Mouse (Mus musculus) retina, adult 2 months (tissue): ENCODE data around the gene Cd163l1.
A peak's percentile ranks its signal among the peaks of the same experiment; 100 is the strongest.

Source experiments
- DNase-seq: peaks from one replicate; pipeline ENCODE4 v3.0.0-alpha.2; 2012; ENCODE audit warnings: low read depth, low spot score

Gene Cd163l1

DNA sequence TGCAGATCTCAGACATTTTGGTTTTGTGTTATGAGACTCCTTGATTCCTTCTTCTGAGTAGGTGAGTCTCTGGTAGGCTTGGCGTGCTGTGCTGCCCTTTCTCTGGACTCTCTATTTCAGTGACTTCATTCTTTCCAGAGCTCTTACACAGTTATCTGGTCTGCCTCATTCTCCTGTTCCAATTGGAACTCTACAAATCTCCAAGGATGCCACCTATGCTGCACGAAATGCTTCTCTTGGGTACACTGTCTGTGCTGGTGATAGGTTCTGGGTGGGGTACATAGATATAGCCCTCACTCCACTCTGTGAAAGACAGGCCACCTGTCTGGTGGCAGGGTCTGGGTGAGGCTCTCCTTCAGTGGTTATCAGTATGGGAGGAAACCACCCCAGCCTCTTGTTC is at the start of gene Cd163l1:
TSS of gene Cd163l1 (plus strand) at position 301 of the 400 bp plus-strand sequence.
- DNase-seq: no peak

DNA sequence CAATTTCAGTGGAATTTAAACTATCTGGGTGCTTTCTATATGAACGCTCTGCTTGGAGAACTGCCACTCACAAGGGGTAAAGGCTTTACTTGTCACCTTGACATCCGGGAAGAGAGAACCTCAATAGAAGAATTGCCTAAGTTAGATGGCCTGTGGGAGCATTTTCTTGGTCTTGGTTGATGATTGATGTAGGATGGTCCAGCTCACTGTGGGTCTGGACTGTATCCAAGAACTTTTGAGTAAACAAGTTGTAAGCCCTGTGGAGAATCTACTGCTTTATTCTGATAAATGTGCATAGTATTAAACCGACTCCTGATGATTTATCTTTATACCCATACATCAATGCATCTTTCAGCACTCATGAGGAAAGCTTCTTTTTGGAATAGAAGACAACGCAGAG is 48.7 kb upstream of the Cd163l1 start:
- DNase-seq: no peak

- DNase-seq: no peak
These were observed 47.2 kb upstream of the Cd163l1 start for GRCm38 (mm10) chr7:140170863-140171262.

GRCm38 (mm10) chr7:140172936-140173335 is 45.1 kb upstream of the Cd163l1 start, which contains the start of gene Olfr523:
Gene Olfr523, plus strand, starts transcription at chr7:140173217.
- DNase-seq: no peak

GRCm38 (mm10) chr7:140179176-140179575 is 38.9 kb upstream of the Cd163l1 start:
- no peak for DNase-seq

GRCm38 (mm10) chr7:140180692-140181091 is 37.4 kb upstream of the Cd163l1 start:
- DNase-seq: no peak

GRCm38 (mm10) chr7:140184206-140184605 is 33.9 kb upstream of the Cd163l1 start:
- DNase-seq: no peak

DNA sequence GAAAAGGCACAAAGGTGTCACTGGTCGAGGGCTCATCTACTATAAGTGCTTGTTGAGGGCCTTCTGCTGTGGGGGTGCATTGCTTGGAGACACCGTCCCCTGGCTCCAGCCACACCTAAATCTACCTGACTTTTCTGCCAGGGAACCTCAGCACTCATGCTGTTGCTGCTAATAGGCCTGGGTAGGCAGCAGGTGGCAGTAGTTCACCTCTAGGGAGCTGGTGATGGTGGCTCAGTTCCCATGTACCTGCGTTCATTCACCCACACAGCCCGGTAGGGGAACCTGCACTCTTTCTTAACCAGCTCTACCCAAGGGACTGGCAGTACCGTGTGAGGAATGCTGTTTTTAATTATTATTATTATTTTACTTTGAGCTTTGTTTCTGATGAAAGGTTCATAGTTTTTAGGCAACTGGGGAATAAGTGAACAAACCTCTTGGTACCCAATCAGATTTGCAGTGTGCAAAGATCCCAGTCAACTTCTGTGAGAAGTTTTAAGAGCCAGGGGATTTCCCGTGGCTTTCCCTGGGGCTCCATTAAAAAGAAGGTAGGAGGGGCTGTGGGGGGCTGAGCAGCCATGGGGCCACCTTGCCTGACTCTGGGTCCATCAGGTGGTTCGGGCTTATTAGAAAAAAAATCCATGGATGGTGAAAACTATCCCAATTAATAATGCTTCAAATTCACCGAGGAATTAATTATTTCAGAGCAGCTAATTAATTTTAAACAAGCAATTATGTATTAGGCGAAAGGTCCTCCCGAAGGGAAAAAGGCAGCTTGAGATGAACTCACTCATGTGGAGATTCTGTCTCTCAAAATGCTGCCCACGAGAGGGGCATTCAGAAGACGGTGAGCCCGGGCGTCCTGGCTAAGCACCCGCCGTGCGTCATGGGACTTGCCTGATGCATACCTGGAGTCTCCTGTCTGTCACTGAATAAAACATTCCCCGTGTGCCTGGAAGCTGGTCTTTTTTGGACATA is 31.1 kb upstream of the Cd163l1 start:
- no peak for DNase-seq

GRCm38 (mm10) chr7:140187721-140188390 is 30.2 kb upstream of the Cd163l1 start:
- no peak for DNase-seq

DNA sequence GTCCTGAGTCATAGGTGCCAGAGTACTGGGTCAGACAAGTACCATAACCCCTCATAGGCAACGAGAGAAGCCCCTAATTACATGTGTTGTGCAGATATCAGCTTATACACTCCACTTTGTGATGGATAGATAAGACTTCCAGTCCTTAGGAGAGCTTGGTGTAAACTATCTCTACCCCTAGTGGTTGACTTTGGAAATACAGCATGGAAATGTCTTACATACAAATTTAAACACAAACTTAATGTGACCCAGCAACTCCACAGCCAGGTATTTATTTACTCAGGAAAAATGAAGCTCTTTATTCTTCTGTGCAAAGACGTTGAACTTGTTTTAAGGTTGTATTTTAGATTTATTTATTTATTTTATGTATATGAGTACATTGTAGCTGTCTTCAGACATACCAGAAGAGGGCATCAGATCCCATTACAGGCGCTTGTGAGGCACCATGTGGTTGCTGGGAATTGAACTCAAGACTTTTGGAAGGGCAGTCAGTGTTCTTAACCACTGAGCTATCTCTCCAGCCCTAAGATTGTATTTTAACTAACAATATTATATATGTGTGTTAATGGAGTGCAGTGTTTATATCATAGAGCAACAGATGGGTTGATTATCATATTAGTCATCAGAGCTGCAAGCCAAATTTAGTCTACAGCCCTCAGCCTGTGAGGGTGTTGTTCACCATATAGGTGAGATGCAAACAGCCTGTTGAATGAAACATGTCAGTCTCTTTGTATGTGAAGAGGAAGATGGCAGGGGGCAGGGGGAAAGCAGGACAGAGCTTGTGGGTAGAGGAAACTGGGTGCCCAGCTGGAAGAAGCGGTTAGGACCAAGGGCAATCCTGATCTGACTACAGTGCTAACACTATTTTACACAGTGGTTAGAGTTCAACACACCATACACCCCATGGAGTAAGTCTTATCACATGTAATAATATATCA is 29.4 kb upstream of the Cd163l1 start:
- DNase-seq: peak; percentile 30

DNA sequence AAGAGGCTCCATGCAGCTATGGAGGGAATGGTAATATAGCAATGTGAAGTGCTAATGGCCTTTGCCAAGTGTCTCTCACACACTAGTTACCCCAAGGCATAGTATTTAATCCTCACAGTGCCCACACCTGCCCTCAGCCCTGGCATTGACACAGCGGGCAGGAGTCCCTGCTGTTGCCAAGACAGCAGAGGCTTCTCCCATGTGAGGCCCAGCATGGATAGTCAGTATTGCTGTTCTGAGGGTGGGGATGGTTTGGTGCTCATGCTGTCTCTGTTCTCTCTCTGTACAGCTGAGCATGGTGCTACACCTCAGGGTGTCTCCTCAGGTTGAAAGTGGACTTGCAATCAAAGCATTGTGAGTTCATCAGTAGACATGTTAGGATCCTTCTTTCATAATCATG is 27.6 kb upstream of the Cd163l1 start:
- DNase-seq: no peak

DNA sequence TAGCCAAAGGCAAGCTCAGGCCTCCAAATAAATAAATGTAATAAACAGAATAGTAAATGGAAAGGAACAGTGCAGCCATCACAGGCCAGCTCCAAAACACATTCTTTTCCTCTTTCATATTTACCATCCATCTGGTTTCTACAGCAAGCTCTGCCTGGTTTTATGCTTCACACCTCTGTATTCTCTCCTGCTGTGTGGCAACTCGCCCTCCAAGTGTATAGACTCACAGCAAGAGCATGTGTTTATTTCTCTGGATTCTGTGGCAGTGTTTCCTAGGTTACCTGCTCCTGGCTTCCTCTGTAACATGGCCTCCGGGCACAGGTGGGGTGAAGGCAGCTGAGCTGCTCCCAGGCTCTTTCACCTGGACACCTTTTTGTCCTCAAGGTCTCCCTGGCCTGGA is 25.6 kb upstream of the Cd163l1 start:
- no peak for DNase-seq

GRCm38 (mm10) chr7:140192851-140193250 is 25.2 kb upstream of the Cd163l1 start:
- no peak for DNase-seq

GRCm38 (mm10) chr7:140194031-140194430 is 24.0 kb upstream of the Cd163l1 start:
- DNase-seq: no peak

- DNase-seq: no peak
These were observed 22.1 kb upstream of the Cd163l1 start for GRCm38 (mm10) chr7:140196002-140196401.

GRCm38 (mm10) chr7:140201090-140201489 is 17.0 kb upstream of the Cd163l1 start:
- no peak for DNase-seq

DNA sequence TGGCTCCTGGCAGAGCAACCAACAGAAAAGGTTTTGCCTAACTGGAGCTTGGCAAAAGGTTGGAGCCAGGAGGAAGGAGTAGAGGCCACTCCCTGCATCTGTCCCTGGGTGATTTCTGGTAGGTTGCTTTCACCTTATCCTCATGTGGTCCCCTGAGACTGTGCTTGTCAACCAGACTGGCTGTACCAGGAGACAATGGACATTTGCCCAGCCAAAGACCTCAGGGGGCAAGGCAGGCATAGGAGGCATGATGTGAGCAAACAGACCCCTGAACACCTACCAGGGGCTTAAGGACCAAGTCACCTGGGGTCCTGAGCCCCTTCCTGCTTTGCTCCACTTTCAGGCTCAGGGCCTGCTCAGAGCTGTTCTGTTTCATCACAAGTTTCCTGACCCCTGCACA is 12.2 kb upstream of the Cd163l1 start, which contains the start of gene Olfr524:
TSS of gene Olfr524 (minus strand) at position 101 of the 400 bp plus-strand sequence.
- no peak for DNase-seq

- DNase-seq: no peak
These were observed 11.2 kb upstream of the Cd163l1 start for GRCm38 (mm10) chr7:140206904-140207303.

- DNase-seq: no peak
These were observed 9.9 kb upstream of the Cd163l1 start for GRCm38 (mm10) chr7:140208153-140208552.

- no peak for DNase-seq
These were observed 9.4 kb upstream of the Cd163l1 start for GRCm38 (mm10) chr7:140208677-140209076.

DNA sequence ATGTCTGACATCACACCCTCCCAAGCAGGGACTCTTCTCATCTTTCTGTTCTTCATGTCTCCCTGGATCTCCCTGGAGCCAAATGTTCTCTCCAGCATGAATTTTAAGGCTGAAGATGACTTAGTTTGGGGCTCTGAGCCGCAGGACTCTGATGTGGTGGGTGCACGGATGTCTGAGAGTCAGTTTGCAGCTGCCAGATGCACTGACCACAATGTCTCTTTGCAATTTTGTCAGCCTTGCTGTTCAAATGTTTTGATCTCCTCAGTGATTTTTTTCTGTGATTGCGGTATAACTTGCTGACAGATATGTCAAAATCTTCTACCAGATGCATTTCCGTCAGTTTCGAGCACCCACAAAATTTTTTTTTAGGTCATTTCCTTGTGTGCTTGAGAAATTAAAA is 4.2 kb upstream of the Cd163l1 start:
- no peak for DNase-seq
